In the genomic region with DNA sequence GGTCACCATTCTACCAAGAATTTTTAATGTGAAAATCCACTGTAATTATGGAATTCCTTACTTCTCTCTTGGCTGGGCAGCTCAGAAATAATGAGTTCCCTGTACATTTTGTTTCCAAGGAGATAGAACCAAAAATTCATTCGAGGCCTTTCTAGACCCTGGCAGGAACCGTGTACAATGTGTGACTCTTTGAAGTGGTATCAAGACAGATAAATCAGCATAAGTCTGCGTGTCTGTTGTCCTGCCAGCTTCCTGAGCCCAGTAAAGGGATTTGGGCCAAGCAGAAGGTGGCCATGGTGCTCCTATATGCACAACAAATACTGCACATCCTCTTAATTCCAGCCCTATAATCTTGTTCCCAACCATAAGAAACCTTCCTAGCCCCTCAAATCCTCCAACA, we compare ENCODE assay signal across 12 mouse cellular contexts.
"Had no signal": no experiment of that assay in that cellular context is flagged by ENCODE, and none has a peak within 500 bp of the region (broad histone marks: within the 10 kb centered on the region; RNA-seq: fewer than 3 reads in every experiment).

No protein-coding gene starts in this region.

- H3K4me1 ChIP-seq: liver, embryonic 13.5 days had no signal

- H3K9ac ChIP-seq: liver, embryonic 13.5 days had no signal

- H3K27me3 ChIP-seq: liver, embryonic 13.5 days had no signal

- DNase-seq: kidney, postnatal 25 days; layer of hippocampus, postnatal 36 days; liver, embryonic 13.5 days; lung, adult 2 months; lung, postnatal 14 days; lung, postnatal 4 days; midbrain, embryonic 14.5 days; thymus, adult 18-20 months; thymus, postnatal 36 days had no signal

- H3K36me3 ChIP-seq: liver, embryonic 13.5 days had no signal

- H3K4me3 ChIP-seq: left cerebral cortex, adult 2 months; liver, embryonic 13.5 days had no signal

- H3K9me3 ChIP-seq: liver, embryonic 13.5 days had no signal

- H3K4me2 ChIP-seq: liver, embryonic 13.5 days; midbrain, embryonic 11.5 days had no signal

- H3K27ac ChIP-seq: kidney, postnatal 0 days; left cerebral cortex, adult 2 months; liver, embryonic 13.5 days had no signal
